In the genomic region with DNA sequence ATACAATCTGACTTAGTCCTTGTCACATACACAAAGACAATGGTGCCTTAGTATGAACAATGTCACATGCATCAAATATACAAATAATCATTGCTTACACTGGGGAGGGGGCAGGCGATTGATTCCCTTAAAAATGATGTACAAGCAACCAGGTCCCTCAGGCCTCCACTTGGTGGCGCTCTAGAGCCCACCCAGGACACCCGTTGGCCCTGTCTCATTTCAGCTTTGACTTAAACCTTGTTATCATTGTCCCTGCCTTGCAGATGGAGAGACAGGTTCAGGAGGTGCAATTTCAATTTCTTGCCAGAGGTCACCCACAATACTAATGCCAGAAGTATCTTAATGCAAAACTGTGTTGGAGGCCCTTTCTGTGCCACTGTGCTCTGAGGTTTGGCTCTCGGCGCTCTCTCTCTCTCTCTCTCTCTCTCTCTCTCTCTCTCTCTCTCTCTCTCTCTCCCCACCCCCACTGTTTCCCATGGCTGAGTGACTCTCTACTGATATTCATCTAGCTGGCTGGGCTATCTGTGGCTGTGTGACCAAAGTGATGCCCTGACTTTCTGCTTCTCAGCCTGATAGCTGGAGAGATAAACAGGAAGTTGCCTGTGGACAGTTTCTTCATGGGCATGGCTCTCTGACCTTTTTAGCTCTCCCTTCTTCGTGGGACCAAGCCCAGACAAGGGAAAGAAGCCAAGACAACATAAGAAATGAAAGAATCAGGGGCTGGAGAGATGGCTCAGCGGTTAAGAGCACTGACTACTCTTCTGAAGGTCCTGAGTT, we compare ENCODE assay signal across 8 mouse cellular contexts. TPM values are rescaled to one million over a fixed set of nuclear protein-coding genes. Genes with fewer than 3 reads are reported as not detected.
DNase-seq lines count a peak whose midpoint lies in the region; ATAC-seq and TF ChIP-seq lines count a peak whose summit lies in the region.

No protein-coding gene starts in this region.

- no peak for TF ChIP-seq POLR2A in embryonic fibroblast, embryonic 13.5 days (IDR thresholded peaks at IDR 0.05; ENCODE audit: low read depth, low read length)

- no peaks in the 10 kb centered on the region for H3K9me3 ChIP-seq in hindbrain, postnatal 0 days (ENCODE audit: low read length)
- no peaks in the 10 kb centered on the region for H3K9me3 ChIP-seq in hindbrain, embryonic 13.5 days
- H3K9me3 ChIP-seq in hindbrain, embryonic 12.5 days (replicated peaks) = no peaks in the 10 kb centered on the region

- H3K79me2 ChIP-seq in C2C12 (ENCODE audit: control insufficient read depth, insufficient read depth) = no peaks in the 10 kb centered on the region

- no peak for ATAC-seq in hindbrain, postnatal 0 days
- ATAC-seq in hindbrain, embryonic 13.5 days (ENCODE audit: low FRiP score) = no peak
- ATAC-seq in hindbrain, embryonic 12.5 days (ENCODE audit: low FRiP score) = no peak

- TF ChIP-seq CTCF in hindbrain, postnatal 0 days (IDR thresholded peaks at IDR 0.05; ENCODE audit: low read depth) = peak; percentile 80
- TF ChIP-seq CTCF in C2C12 (IDR thresholded peaks at IDR 0.05; ENCODE audit: control insufficient read depth, insufficient read depth, insufficient read length) = peak; percentile 59
- 0 out of 2 replicates have a peak, but pooled peaks have one; percentile 26 for TF ChIP-seq CTCF in embryonic fibroblast, embryonic 13.5 days (IDR thresholded peaks at IDR 0.05; ENCODE audit: borderline replicate concordance, insufficient read depth, low read length)

- no peak overlapping the region for H3K9ac ChIP-seq in hindbrain, postnatal 0 days (replicated peaks; ENCODE audit: low read length)
- no peak overlapping the region for H3K9ac ChIP-seq in hindbrain, embryonic 13.5 days
- H3K9ac ChIP-seq in hindbrain, embryonic 12.5 days = no peak overlapping the region

- no peaks in the 10 kb centered on the region for H3K79me3 ChIP-seq in C2C12 (ENCODE audit: low read depth)

- H3K27me3 ChIP-seq in hindbrain, postnatal 0 days (ENCODE audit: insufficient read depth, low read length) = no peaks in the 10 kb centered on the region
- H3K27me3 ChIP-seq in hindbrain, embryonic 13.5 days = no peaks in the 10 kb centered on the region
- no peaks in the 10 kb centered on the region for H3K27me3 ChIP-seq in C2C12 (ENCODE audit: control insufficient read depth, insufficient read depth, insufficient read length)
- no peaks in the 10 kb centered on the region for H3K27me3 ChIP-seq in hindbrain, embryonic 12.5 days

- H3K4me3 ChIP-seq in hindbrain, postnatal 0 days (ENCODE audit: low read length) = no peak overlapping the region
- no peak overlapping the region for H3K4me3 ChIP-seq in hindbrain, embryonic 13.5 days
- H3K4me3 ChIP-seq in C2C12 (ENCODE audit: insufficient read depth, poor library complexity, severe bottlenecking) = no peak overlapping the region
- no peak overlapping the region for H3K4me3 ChIP-seq in embryonic fibroblast, embryonic 13.5 days (ENCODE audit: insufficient read depth, low read length)
- H3K4me3 ChIP-seq in hindbrain, embryonic 12.5 days = no peak overlapping the region

- no peak overlapping the region for H3ac ChIP-seq in C2C12 (ENCODE audit: control insufficient read depth, insufficient read length, low read depth)

- intact Hi-C loops in left cerebral cortex, postnatal 4 days (cut with DNase I) = no loop called here

- H3K4me1 ChIP-seq in hindbrain, postnatal 0 days (ENCODE audit: insufficient read depth, low read length) = peaks cover 12% of the 10 kb centered on the region; the same call in 1 of the 2 replicates
- H3K4me1 ChIP-seq in hindbrain, embryonic 13.5 days (replicated peaks) = peaks cover 27% of the 10 kb centered on the region
- H3K4me1 ChIP-seq in embryonic fibroblast, embryonic 13.5 days (ENCODE audit: control insufficient read depth, insufficient read depth, low read length) = peaks cover 4% of the 10 kb centered on the region; the same call in 1 of the 2 replicates
- peaks cover 24% of the 10 kb centered on the region for H3K4me1 ChIP-seq in hindbrain, embryonic 12.5 days

- H3K4me2 ChIP-seq in hindbrain, postnatal 0 days (ENCODE audit: low read depth, low read length) = no peak overlapping the region
- H3K4me2 ChIP-seq in hindbrain, embryonic 13.5 days = no peak overlapping the region
- H3K4me2 ChIP-seq in hindbrain, embryonic 12.5 days (replicated peaks) = no peak overlapping the region

- no peaks in the 10 kb centered on the region for H3K36me3 ChIP-seq in hindbrain, postnatal 0 days (ENCODE audit: insufficient read depth, low read length)
- no peaks in the 10 kb centered on the region for H3K36me3 ChIP-seq in hindbrain, embryonic 13.5 days
- no peaks in the 10 kb centered on the region for H3K36me3 ChIP-seq in C2C12 (ENCODE audit: control insufficient read depth, insufficient read depth)
- H3K36me3 ChIP-seq in hindbrain, embryonic 12.5 days = no peaks in the 10 kb centered on the region

- no peak overlapping the region for H3K27ac ChIP-seq in hindbrain, postnatal 0 days
- no peak overlapping the region for H3K27ac ChIP-seq in hindbrain, embryonic 13.5 days
- H3K27ac ChIP-seq in embryonic fibroblast, embryonic 13.5 days (ENCODE audit: insufficient read depth, low read length) = no peak overlapping the region
- no peak overlapping the region for H3K27ac ChIP-seq in hindbrain, embryonic 12.5 days

- peak; percentile 76 for DNase-seq in hindbrain, postnatal 0 days (ENCODE audit: low spot score)
- DNase-seq in WW6 (ENCODE audit: low read depth, low spot score) = peak; percentile 50
- peak; percentile 61 for DNase-seq in left cerebral cortex, postnatal 4 days
- peak; percentile 37 to 56 for DNase-seq in natural killer cell, adult 2 months (ENCODE audit: low spot score in 2 of 2)

- WGBS in hindbrain, postnatal 0 days = 38% methylated on average over 7 of the region's 7 CpGs
- 39% methylated on average over 7 of the region's 7 CpGs for WGBS in hindbrain, embryonic 13.5 days
- WGBS in hindbrain, embryonic 12.5 days = 34% methylated on average over 7 of the region's 7 CpGs

TF ChIP-seq in C2C12, 6 proteins besides CTCF, POLR2A, EP300 and RAD21:
- no peak for TF ChIP-seq FOSL1 (IDR thresholded peaks at IDR 0.05; ENCODE audit: insufficient read depth, low read length, poor library complexity, severe bottlenecking)
- TF ChIP-seq MAX (IDR thresholded peaks at IDR 0.05) = no peak
- no peak for TF ChIP-seq CEBPB (IDR thresholded peaks at IDR 0.05; ENCODE audit: low read depth)

RNA-seq across cellular contexts. Expression of gene Dupd1, which starts 35.7 kb away (rescaled TPM):
- not detected in 2 replicates for total RNA-seq in hindbrain, postnatal 0 days (2014; rRNA removed)
- 0.29 TPM in 1 of 2 replicates, not detected in the other for polyA plus RNA-seq in hindbrain, postnatal 0 days (2015; fragmentation: Nextera tagmentation; extraction: Ambion mirVana)
- 0.14 TPM in 1 of 2 replicates, not detected in the other for polyA plus RNA-seq in hindbrain, embryonic 13.5 days (2015; fragmentation: Nextera tagmentation; extraction: Ambion mirVana)
- 0.04 TPM for polyA plus RNA-seq in C2C12 (2012; fragmentation: generic; extraction: Trizol)
- not detected in 2 replicates for polyA plus RNA-seq in embryonic fibroblast, embryonic 13.5 days (2011; ENCODE audit: insufficient read length, low read depth, missing spikeins)
- total RNA-seq in left cerebral cortex, postnatal 4 days (2021) = not detected
- polyA plus RNA-seq in hindbrain, embryonic 12.5 days (2016; fragmentation: Nextera tagmentation; extraction: Ambion mirVana) = 0.25 and 0.31 TPM in 2 replicates

Comparison
In these comparisons a context has a peak if more than half of its experiments do, and no peak if none do; other contexts are left out.
1. CTCF ChIP-seq: peak in every context shown above with its lines; median percentile 80 in hindbrain, postnatal 0 days; 59 in C2C12; 26 in embryonic fibroblast, embryonic 13.5 days.